Mouse (Mus musculus) CH12.LX (cell line): ENCODE results near the gene Man2a1. TPM values are rescaled to one million over a fixed set of nuclear protein-coding genes. Genes with fewer than 3 reads are reported as not detected.

Source experiments
- DNase-seq: peaks from one replicate; pipeline ENCODE4 v3.0.0-alpha.2; 2013; ENCODE audit errors: extremely low read depth
- H3K27ac ChIP-seq: 2 replicates; pipeline ENCODE4 v1.5.1; 2012; ENCODE audit warnings: low read depth, mild to moderate bottlenecking, control low read depth, moderate library complexity; ENCODE audit not compliant: insufficient read depth
- H3K27me3 ChIP-seq: replicated peaks from 2 replicates; pipeline ENCODE3; 2012; ENCODE audit warnings: inconsistent platforms
- H3K36me3 ChIP-seq, 2 experiments: replicated peaks in 1 of 2; 2 replicates each; pipeline versions ENCODE3 to v1.6.1; 2012; ENCODE audit warnings: inconsistent platforms in 1 of 2, low read length in 1 of 2, mild to moderate bottlenecking in 1 of 2, mixed read lengths in 1 of 2, moderate library complexity in 1 of 2; ENCODE audit not compliant: control insufficient read depth in 1 of 2, insufficient read depth in 1 of 2
- H3K4me1 ChIP-seq, 2 experiments: 2 replicates each; pipeline ENCODE4 v1.6.1; 2012; ENCODE audit warnings: inconsistent platforms in 1 of 2, moderate library complexity in 1 of 2; ENCODE audit not compliant: insufficient read depth in 2 of 2, control insufficient read depth in 1 of 2
- H3K4me2 ChIP-seq: 2 replicates; pipeline ENCODE4 v1.6.1; 2012; ENCODE audit warnings: low read depth, mild to moderate bottlenecking, control low read depth; ENCODE audit not compliant: poor library complexity, insufficient read depth, severe bottlenecking
- H3K4me3 ChIP-seq, 3 experiments: fragments of 150-350 bp in 1 of 3; sonication (generic) in 1 of 3; replicated peaks in 1 of 3; 2 replicates each; pipeline versions ENCODE3 to v1.5.1; 2011 to 2012; ENCODE audit warnings: low read depth in 2 of 3, low read length in 2 of 3, mild to moderate bottlenecking in 2 of 3, moderate library complexity in 2 of 3, control low read depth in 1 of 3, improper control_type of control experiment in 1 of 3, inconsistent platforms in 1 of 3, mixed read lengths in 1 of 3; ENCODE audit not compliant: poor library complexity in 1 of 3
- H3K79me2 ChIP-seq: replicated peaks from 2 replicates; pipeline ENCODE4 v1.6.1; 2012; ENCODE audit warnings: mild to moderate bottlenecking, moderate library complexity; ENCODE audit not compliant: control insufficient read depth, poor library complexity, insufficient read depth, severe bottlenecking; ENCODE audit errors: extremely low read depth
- H3K9ac ChIP-seq: 2 replicates; pipeline ENCODE4 v1.6.1; 2012; ENCODE audit warnings: low read depth, mild to moderate bottlenecking, control low read depth, moderate library complexity; ENCODE audit not compliant: insufficient read depth
- H3K9me3 ChIP-seq: replicated peaks from 2 replicates; pipeline ENCODE3; 2012; ENCODE audit warnings: low read length, inconsistent platforms, mixed read lengths
- BHLHE40 ChIP-seq: IDR thresholded peaks from 2 replicates; pipeline ENCODE4 v1.6.1; 2011; ENCODE audit warnings: mild to moderate bottlenecking, low read depth, low read length, improper control_type of control experiment
- CHD1 ChIP-seq: IDR thresholded peaks from 2 replicates; pipeline ENCODE4 v1.6.1; 2012; ENCODE audit warnings: low read depth, low read length, improper control_type of control experiment, inconsistent platforms
- CHD2 ChIP-seq: IDR thresholded peaks from 2 replicates; pipeline ENCODE4 v1.6.1; 2011; ENCODE audit warnings: low read length, improper control_type of control experiment
- CTCF ChIP-seq, 2 experiments: IDR thresholded peaks in 1 of 2; conservative IDR thresholded peaks in 1 of 2; 2 replicates each; pipeline ENCODE4 v1.5.1; 2011 to 2012; ENCODE audit warnings: low read depth in 2 of 2, low read length in 2 of 2, improper control_type of control experiment in 1 of 2, inconsistent platforms in 1 of 2, mild to moderate bottlenecking in 1 of 2, moderate library complexity in 1 of 2
- E2F4 ChIP-seq: IDR thresholded peaks from 2 replicates; pipeline ENCODE4 v1.6.1; 2011; ENCODE audit warnings: low read depth, low read length, improper control_type of control experiment; ENCODE audit not compliant: insufficient replicate concordance
- ELF1 ChIP-seq: IDR thresholded peaks from 2 replicates; pipeline ENCODE4 v1.6.1; 2014; ENCODE audit warnings: low read depth, mild to moderate bottlenecking, inconsistent platforms, low read length, improper control_type of control experiment
- EP300 ChIP-seq: IDR thresholded peaks from 2 replicates; pipeline ENCODE4 v1.6.1; 2011; ENCODE audit warnings: low read length, improper control_type of control experiment
- HCFC1 ChIP-seq: IDR thresholded peaks from 2 replicates; pipeline ENCODE4 v1.6.1; 2012; ENCODE audit warnings: low read depth, mild to moderate bottlenecking, inconsistent platforms, low read length, improper control_type of control experiment
- IRF4 ChIP-seq: IDR thresholded peaks from 2 replicates; pipeline ENCODE4 v1.6.1; 2014; ENCODE audit warnings: low read depth, mild to moderate bottlenecking, inconsistent platforms, low read length, improper control_type of control experiment
- JUN ChIP-seq: IDR thresholded peaks from 2 replicates; pipeline ENCODE4 v1.6.1; 2011; ENCODE audit warnings: low read depth, mild to moderate bottlenecking, low read length, improper control_type of control experiment, moderate library complexity; ENCODE audit not compliant: insufficient read depth
- JUND ChIP-seq: conservative IDR thresholded peaks from 2 replicates; pipeline ENCODE4 v1.6.1; 2011; ENCODE audit warnings: low read depth, low read length, improper control_type of control experiment
- KAT2A ChIP-seq: IDR thresholded peaks from 2 replicates; pipeline ENCODE4 v1.6.1; 2012; ENCODE audit warnings: low read length, improper control_type of control experiment, inconsistent platforms; ENCODE audit not compliant: insufficient replicate concordance
- MAFK ChIP-seq: IDR thresholded peaks from 2 replicates; pipeline ENCODE4 v1.6.1; 2011; ENCODE audit warnings: low read length, improper control_type of control experiment; ENCODE audit not compliant: insufficient replicate concordance
- MAX ChIP-seq: IDR thresholded peaks from 2 replicates; pipeline ENCODE4 v1.6.1; 2011; ENCODE audit warnings: low read length, improper control_type of control experiment
- MEF2A ChIP-seq: IDR thresholded peaks from 2 replicates; pipeline ENCODE4 v1.6.1; 2014; ENCODE audit warnings: low read depth, mild to moderate bottlenecking, inconsistent platforms, low read length, improper control_type of control experiment, borderline replicate concordance
- MXI1 ChIP-seq: IDR thresholded peaks from 2 replicates; pipeline ENCODE4 v1.6.1; 2011; ENCODE audit warnings: mild to moderate bottlenecking, low read depth, low read length, improper control_type of control experiment
- MYC ChIP-seq: IDR thresholded peaks from 2 replicates; pipeline ENCODE4 v1.6.1; 2011; ENCODE audit warnings: low read depth, mild to moderate bottlenecking, improper control_type of control experiment, low read length
- NELFE ChIP-seq: IDR thresholded peaks from 2 replicates; pipeline ENCODE4 v1.6.1; 2011; ENCODE audit warnings: low read depth, low read length, improper control_type of control experiment
- PAX5 ChIP-seq: IDR thresholded peaks from 2 replicates; pipeline ENCODE4 v1.6.1; 2012; ENCODE audit warnings: low read length, inconsistent platforms, mixed read lengths
- POLR2AphosphoS2 ChIP-seq: IDR thresholded peaks from 2 replicates; pipeline ENCODE4 v1.6.1; 2011; ENCODE audit warnings: low read depth, low read length, improper control_type of control experiment
- RAD21 ChIP-seq: IDR thresholded peaks from 2 replicates; pipeline ENCODE4 v1.6.1; 2011; ENCODE audit warnings: low read depth, mild to moderate bottlenecking, low read length, improper control_type of control experiment, moderate library complexity
- RCOR1 ChIP-seq: conservative IDR thresholded peaks from 2 replicates; pipeline ENCODE4 v1.6.1; 2012; ENCODE audit warnings: low read depth, mild to moderate bottlenecking, inconsistent platforms, low read length, improper control_type of control experiment
- SIN3A ChIP-seq: IDR thresholded peaks from 2 replicates; pipeline ENCODE4 v1.6.1; 2012; ENCODE audit warnings: low read length, improper control_type of control experiment, inconsistent platforms
- SMC3 ChIP-seq: IDR thresholded peaks from 2 replicates; pipeline ENCODE4 v1.6.1; 2011; ENCODE audit warnings: low read depth, low read length, improper control_type of control experiment
- TCF12 ChIP-seq: IDR thresholded peaks from 2 replicates; pipeline ENCODE4 v1.6.1; 2014; ENCODE audit warnings: low read depth, mild to moderate bottlenecking, inconsistent platforms, low read length, improper control_type of control experiment
- USF1 ChIP-seq: IDR thresholded peaks from 2 replicates; pipeline ENCODE4 v1.6.1; 2014; ENCODE audit warnings: low read depth, mild to moderate bottlenecking, inconsistent platforms, low read length, improper control_type of control experiment
- USF2 ChIP-seq: conservative IDR thresholded peaks from 2 replicates; pipeline ENCODE4 v1.6.1; 2011; ENCODE audit warnings: low read depth, low read length, improper control_type of control experiment
- ZKSCAN1 ChIP-seq: IDR thresholded peaks from 2 replicates; pipeline ENCODE4 v1.6.1; 2012; ENCODE audit warnings: low read depth, inconsistent platforms, low read length, improper control_type of control experiment, borderline replicate concordance
- ZMIZ1 ChIP-seq: IDR thresholded peaks from 2 replicates; pipeline ENCODE4 v1.6.1; 2012; ENCODE audit warnings: low read depth, mild to moderate bottlenecking, inconsistent platforms, low read length, improper control_type of control experiment
- dilution Hi-C: fragments of 300-500 bp; cut with MboI; formaldehyde crosslinking; loops from 2 replicates; pipeline ENCODE4 v1.14.3; 2020; ENCODE audit warnings: low sequenced_read_pairs; ENCODE audit not compliant: extremely low pct_unique_long_range_greater_than_20kb, extremely low pct_ligation_motif_present
- in situ Hi-C: fragments of 300-500 bp; cut with MboI; formaldehyde crosslinking; loops from 3 replicates; pipeline ENCODE4 v1.14.3; 2019; ENCODE audit warnings: low sequenced_read_pairs, low pct_ligation_motif_present, low pct_unique_long_range_greater_than_20kb, mixed read lengths
- polyA plus RNA-seq: library from polyadenylated mRNA; unstranded; fragments of >175 nt; gene quantifications from 2 replicates; pipeline ENCODE4 v1.2.1, GENCODE M21; 2012; ENCODE audit warnings: low read depth; ENCODE audit not compliant: insufficient read length
- total RNA-seq, 2 experiments: library from RNA; depleted of rRNA; stranded (reverse); fragments of 300-350 nt in 1 of 2; fragments of >200 nt in 1 of 2; gene quantifications; 2 replicates each; pipeline ENCODE4 v1.2.3; 2012 to 2014

Man2a1 gene
- total and polyA plus RNA-seq, 3 experiments: 7.9 to 15.4 (median 11.9) TPM

DNA sequence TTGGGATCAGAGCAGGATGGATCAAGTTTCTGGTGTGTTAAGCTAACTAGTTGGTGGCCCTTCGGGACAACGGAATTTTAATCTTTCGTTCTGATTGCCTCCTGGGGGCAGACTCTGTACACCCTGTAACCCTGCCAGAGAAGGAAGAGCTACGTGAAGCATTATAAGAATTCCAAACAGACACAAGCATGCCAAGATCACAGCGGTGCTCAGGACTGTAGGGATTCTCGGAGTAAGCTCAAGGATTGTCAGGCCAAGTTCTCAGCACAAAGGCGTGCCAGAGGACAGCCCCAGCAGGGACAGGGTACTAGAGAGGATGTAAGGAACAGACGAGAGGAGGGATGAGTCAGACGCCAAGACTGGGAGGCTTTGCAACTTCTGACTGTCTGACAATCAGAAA is 164.8 kb downstream of the Man2a1 start:
- H3K36me3 ChIP-seq: no peaks in the 10 kb centered on the region
- TF ChIP-seq BHLHE40 (no peak), JUND (no peak), CTCF (conservative IDR thresholded peaks at IDR 0.05 in 1 of 2, IDR thresholded peaks at IDR 0.05 in 1 of 2; ENCODE audit: low read depth in 2 of 2, low read length in 2 of 2) (peak in 1 of 2 experiments; percentile 36; a peak in 2 of 4 replicates), IRF4 (no peak), SIN3A (no peak), RAD21 (peak; percentile 40)
- peaks cover 12 to 36% of the 10 kb centered on the region in 2 experiments for H3K4me1 ChIP-seq
- no peaks in the 10 kb centered on the region for H3K79me2 ChIP-seq
- 0 out of 2 replicates have a peak overlapping the region, but pooled peaks have one; percentile 22 for H3K4me2 ChIP-seq
- peak overlapping the region; percentile 6; the same call in 1 of the 2 replicates for H3K27ac ChIP-seq
- H3K9ac ChIP-seq: 0 out of 2 replicates have a peak overlapping the region, but pooled peaks have one; percentile 5
- no peaks in the 10 kb centered on the region for H3K9me3 ChIP-seq
- dilution Hi-C loops (no loop called here), in situ Hi-C loops (no loop called here)
- H3K4me3 ChIP-seq: no peak overlapping the region
- no peaks in the 10 kb centered on the region for H3K27me3 ChIP-seq
- peak; percentile 25 for DNase-seq

DNA sequence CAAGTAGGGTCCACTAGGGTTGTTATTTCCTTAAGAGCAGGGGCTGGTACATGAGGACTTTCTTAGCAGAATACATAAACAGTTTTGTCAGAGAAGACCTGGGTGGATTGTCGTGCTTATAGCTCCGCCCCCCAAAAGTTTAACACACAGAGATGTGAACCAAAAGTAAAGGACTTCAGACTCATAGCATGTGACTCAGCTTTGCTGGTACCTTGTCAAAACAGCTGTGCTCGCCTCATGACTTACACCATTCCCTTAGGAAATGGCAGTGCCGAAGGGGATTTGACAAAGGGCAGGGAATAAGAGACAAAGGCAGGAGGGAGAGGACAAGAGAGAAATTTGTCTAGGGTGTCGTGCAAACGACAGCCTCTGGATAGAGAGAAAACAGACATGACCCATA is 166.0 kb downstream of the Man2a1 start:
- H3K79me2 ChIP-seq: no peaks in the 10 kb centered on the region
- in situ Hi-C loops: no loop called here
- dilution Hi-C loops: no loop called here
- no peaks in the 10 kb centered on the region for H3K9me3 ChIP-seq
- H3K4me2 ChIP-seq: no peak overlapping the region
- no peaks in the 10 kb centered on the region for H3K36me3 ChIP-seq
- no peaks in the 10 kb centered on the region for H3K27me3 ChIP-seq
- H3K27ac ChIP-seq: no peak overlapping the region
- no peak overlapping the region for H3K4me3 ChIP-seq
- DNase-seq: no peak
- no peak overlapping the region for H3K9ac ChIP-seq
- TF ChIP-seq NELFE (no peak), MYC (no peak), HCFC1 (no peak), CHD2 (no peak), MAX (no peak), MXI1 (no peak), POLR2AphosphoS2 (no peak), E2F4 (no peak), PAX5 (no peak), BHLHE40 (no peak), USF2 (no peak)
- H3K4me1 ChIP-seq: peaks cover 13 to 36% of the 10 kb centered on the region in 2 experiments

DNA sequence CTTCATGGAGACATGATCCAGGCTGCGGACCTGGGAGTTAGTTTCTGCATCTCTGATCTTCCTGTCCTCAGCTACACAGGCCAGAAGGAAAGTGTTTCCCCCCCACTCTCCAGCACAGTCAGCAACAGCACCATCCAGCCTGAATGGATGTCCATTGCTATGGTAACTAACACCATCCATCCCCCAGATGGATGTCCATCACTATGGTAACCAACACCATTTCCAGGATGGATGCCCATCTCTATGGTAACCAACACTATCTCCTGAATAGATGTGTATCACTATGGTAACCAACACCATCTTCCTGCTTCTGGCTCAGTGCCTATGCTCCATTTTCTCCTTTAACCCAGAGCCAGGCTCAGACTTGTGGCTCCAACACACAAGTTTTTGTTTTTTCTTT is 169.7 kb downstream of the Man2a1 start:
- no peak for TF ChIP-seq CHD1
- no peak for TF ChIP-seq TCF12
- no peak for TF ChIP-seq RCOR1
- TF ChIP-seq EP300: no peak
- TF ChIP-seq JUN: no peak
- TF ChIP-seq MAFK: no peak
- TF ChIP-seq POLR2AphosphoS2: no peak
- no peak for TF ChIP-seq ZKSCAN1
- no peak for TF ChIP-seq KAT2A
- no peak for TF ChIP-seq ZMIZ1
- TF ChIP-seq SMC3: no peak
- no peak for TF ChIP-seq USF1
- TF ChIP-seq MEF2A: no peak
- no peak for TF ChIP-seq SIN3A
- no peak for TF ChIP-seq PAX5
- TF ChIP-seq ELF1: no peak
- TF ChIP-seq, all 38 proteins: peak for 0
- no peak overlapping the region for H3K4me3 ChIP-seq
- H3K27ac ChIP-seq: no peak overlapping the region
- H3K9me3 ChIP-seq: no peaks in the 10 kb centered on the region
- no peak overlapping the region for H3K4me2 ChIP-seq
- no peaks in the 10 kb centered on the region for H3K27me3 ChIP-seq
- no peaks in the 10 kb centered on the region for H3K79me2 ChIP-seq
- no peak for DNase-seq
- no peak overlapping the region for H3K9ac ChIP-seq
- H3K4me1 ChIP-seq: peaks cover 7 to 21% of the 10 kb centered on the region in 2 experiments
- in situ Hi-C loops (no loop called here), dilution Hi-C loops (no loop called here)
- H3K36me3 ChIP-seq: no peaks in the 10 kb centered on the region
